Mouse (Mus musculus) G1E-ER4 (cell line): ENCODE measurements around the gene Mrps18b. TPM values are rescaled to one million over a fixed set of nuclear protein-coding genes. Genes with fewer than 3 reads are reported as not detected.
A peak's percentile ranks its signal among the peaks of the same experiment; 100 is the strongest.

Source experiments
- GATA1 ChIP-seq: IDR thresholded peaks from one replicate; pipeline ENCODE4 v1.8.0; 2012; ENCODE audit warnings: low read length, inconsistent platforms
- polyA plus RNA-seq: library from polyadenylated mRNA; stranded (reverse); fragments of >175 nt; gene quantifications from 2 replicates; pipeline ENCODE4 v1.2.3, GENCODE M21; 2012

Gene Mrps18b
- polyA plus RNA-seq, 1 experiment = 7.3 TPM

GRCm38 (mm10) chr17:35868961-35869345 lies 47.2 kb downstream of the Mrps18b start:
- TF ChIP-seq GATA1 = no peak

DNA sequence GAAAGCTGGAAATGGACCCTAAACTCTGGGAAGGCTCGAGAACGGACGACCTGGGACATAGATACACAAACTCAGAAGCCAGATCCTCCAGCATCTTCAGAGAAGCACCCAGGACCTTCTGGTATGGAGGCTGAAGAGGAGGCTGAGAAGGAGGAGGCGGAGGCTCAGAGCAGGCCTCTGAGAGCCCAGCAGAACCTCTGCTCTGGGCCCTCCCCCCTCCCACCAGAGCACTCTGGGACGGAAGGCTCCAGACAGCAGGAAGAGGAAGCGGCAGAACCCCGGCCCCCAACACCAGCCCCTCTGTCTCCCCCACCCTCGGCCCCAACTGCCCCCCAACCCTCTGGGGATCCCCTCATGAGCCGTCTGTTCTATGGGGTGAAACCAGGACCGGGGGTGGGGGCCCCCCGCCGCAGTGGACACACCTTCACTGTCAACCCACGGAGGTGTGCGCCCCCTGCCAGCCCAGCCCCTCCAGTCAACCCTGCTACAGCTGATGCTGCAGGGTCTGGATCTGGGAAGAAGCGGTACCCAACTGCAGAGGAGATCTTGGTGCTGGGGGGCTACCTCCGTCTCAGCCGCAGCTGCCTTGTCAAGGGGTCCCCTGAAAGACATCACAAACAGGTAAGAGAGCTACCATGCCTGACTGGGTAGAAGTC lies 47.9 kb downstream of the Mrps18b start:
- no peak for TF ChIP-seq GATA1

- no peak for TF ChIP-seq GATA1
These were observed 49.0 kb downstream of the Mrps18b start for GRCm38 (mm10) chr17:35866911-35867890.

DNA sequence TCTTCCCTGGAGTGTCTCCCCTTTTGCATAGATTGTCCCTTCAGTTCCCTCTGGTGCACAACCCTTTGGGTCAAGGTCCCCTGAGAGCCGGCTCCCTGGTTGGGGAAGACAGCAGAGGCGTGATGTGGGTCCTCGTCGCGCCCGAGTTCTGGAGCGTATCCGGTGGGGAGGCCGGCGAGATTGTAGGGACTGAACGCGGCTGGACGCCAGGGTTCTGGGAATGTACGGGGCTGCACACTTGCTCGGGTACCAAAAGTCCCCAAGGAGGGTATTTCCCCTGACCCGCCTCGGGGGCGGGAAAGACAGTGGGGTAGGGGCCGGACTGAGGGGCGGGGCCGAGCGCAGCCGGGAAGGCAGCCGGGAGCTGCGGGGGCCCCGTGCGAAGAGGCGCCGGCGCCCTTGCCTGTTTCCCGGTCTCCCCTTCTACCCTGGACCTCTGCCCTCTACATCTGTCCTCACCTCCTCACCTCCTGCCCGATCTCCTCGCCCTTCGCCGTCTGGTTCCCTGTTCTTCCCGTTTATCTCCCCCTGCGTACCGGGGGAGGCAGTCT lies 49.8 kb downstream of the Mrps18b start:
- no peak for TF ChIP-seq GATA1

DNA sequence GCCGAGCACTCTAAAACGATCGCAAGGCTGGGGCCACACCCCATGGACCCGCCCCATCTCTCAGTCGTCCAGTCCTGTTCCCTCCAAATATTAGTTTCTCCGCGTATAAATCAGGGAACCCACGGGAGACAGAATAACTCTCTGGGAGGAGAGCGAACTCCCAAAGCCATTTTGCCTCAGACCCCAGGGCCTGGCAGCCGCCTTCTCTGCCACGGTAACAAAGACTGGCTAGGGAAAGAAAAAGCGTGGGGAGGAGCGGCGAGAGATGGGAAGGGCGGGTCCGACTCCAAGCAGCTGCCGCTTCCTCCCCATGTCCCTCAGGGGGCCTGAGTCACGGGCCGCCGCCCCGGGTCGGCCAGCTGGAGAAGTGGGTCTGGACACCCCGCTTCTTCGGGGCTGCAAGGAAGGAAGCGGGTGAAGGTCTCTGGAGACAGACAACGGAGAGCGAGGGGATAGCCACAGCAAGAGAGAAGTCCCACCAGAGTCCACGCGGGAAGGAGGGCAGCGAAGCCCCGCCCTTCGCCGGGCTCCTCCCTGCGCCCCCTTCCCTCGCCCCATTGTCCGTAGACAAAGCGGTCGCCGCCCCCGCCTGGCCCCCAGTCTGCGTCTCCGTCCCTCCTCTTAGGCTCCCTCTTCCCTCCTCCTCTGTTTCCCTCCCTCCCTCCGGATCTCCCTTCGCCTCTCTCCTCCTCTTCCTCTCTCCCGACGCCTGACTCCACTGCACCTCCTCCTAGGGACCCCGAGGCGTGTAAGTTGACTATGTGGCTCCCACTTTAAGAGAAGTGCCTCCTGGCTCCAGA lies 50.5 kb downstream of the Mrps18b start, which contains the start of gene Ppp1r18:
Gene Ppp1r18 (plus strand): TSS at position 113 of the 800 bp plus-strand sequence.
- no peak for TF ChIP-seq GATA1

GRCm38 (mm10) chr17:35864832-35865353 lies 51.3 kb downstream of the Mrps18b start:
- TF ChIP-seq GATA1 = no peak

GRCm38 (mm10) chr17:35861198-35861857 lies 54.9 kb downstream of the Mrps18b start, which contains the start of gene Nrm:
Gene Nrm, plus strand, starts transcription at chr17:35861318.
- TF ChIP-seq GATA1 = peak; percentile 35

GRCm38 (mm10) chr17:35860831-35861197 lies 55.4 kb downstream of the Mrps18b start:
- TF ChIP-seq GATA1 = no peak

Other genes with a start within 250 kb of the Mrps18b start
- 100 and 135 TPM in 2 replicates for gene Vars2, start 248.8 kb downstream of the Mrps18b start, polyA plus RNA-seq
- 20.1 and 28.1 TPM in 2 replicates for gene Gtf2h4, start 242.7 kb downstream of the Mrps18b start, polyA plus RNA-seq
- 0.02 and 0.03 TPM in 2 replicates for gene Ddr1, start 211.8 kb downstream of the Mrps18b start, polyA plus RNA-seq
- gene Ier3, start 94.7 kb downstream of the Mrps18b start, polyA plus RNA-seq = 33.3 and 33.4 TPM in 2 replicates
- gene Flot1, start 93.2 kb downstream of the Mrps18b start, polyA plus RNA-seq = 85.3 and 87.0 TPM in 2 replicates
- gene Tubb5, start 78.1 kb downstream of the Mrps18b start, polyA plus RNA-seq = 178 and 400 TPM in 2 replicates
- gene Mdc1, start 74.9 kb downstream of the Mrps18b start, polyA plus RNA-seq = 22.5 and 24.1 TPM in 2 replicates
- gene Nrm, start 55.1 kb downstream of the Mrps18b start, polyA plus RNA-seq = 13.8 and 21.9 TPM in 2 replicates
- gene Ppp1r18, start 50.8 kb downstream of the Mrps18b start, polyA plus RNA-seq = 36.5 and 37.7 TPM in 2 replicates
- gene Dhx16, start 36.6 kb downstream of the Mrps18b start, polyA plus RNA-seq = 65.8 and 80.6 TPM in 2 replicates
- 197 and 224 TPM in 2 replicates for gene 2310061I04Rik, start 19.0 kb downstream of the Mrps18b start, polyA plus RNA-seq
- 13.6 and 20.0 TPM in 2 replicates for gene Atat1, start 6.3 kb downstream of the Mrps18b start, polyA plus RNA-seq
- gene Ppp1r10, start within 50 bp of the Mrps18b start, polyA plus RNA-seq = 47.9 and 54.1 TPM in 2 replicates
- 160 and 207 TPM in 2 replicates for gene Abcf1, start 53.4 kb upstream of the Mrps18b start, polyA plus RNA-seq
- 117 and 120 TPM in 2 replicates for gene Gnl1, start 63.5 kb upstream of the Mrps18b start, polyA plus RNA-seq
- gene Prr3, start 63.8 kb upstream of the Mrps18b start, polyA plus RNA-seq = 37.1 and 43.4 TPM in 2 replicates
- gene H2-T24, start 104.2 kb upstream of the Mrps18b start, polyA plus RNA-seq = 0.12 and 0.15 TPM in 2 replicates
- gene H2-T23, start 116.5 kb upstream of the Mrps18b start, polyA plus RNA-seq = 4.8 and 5.6 TPM in 2 replicates
- gene H2-T22, start 126.4 kb upstream of the Mrps18b start, polyA plus RNA-seq = 4.0 and 6.0 TPM in 2 replicates
- not detected in 2 replicates for gene Gm6034, start 126.6 kb upstream of the Mrps18b start, polyA plus RNA-seq
- not detected in 2 replicates for gene Gm11127, start 142.0 kb upstream of the Mrps18b start, polyA plus RNA-seq
- 0.03 TPM in 1 of 2 replicates, not detected in the other for gene Gm19684, start 205.3 kb upstream of the Mrps18b start, polyA plus RNA-seq
- not detected in 2 replicates for gene Gm7030, start 213.0 kb upstream of the Mrps18b start, polyA plus RNA-seq